Mouse (Mus musculus) bone marrow macrophage, adult 2 months (primary cell): ENCODE measurements around the gene Serping1.

ENCODE experiments used
- CTCF ChIP-seq: IDR thresholded peaks from 2 replicates; pipeline ENCODE4 v1.5.1; 2012; ENCODE audit warnings: low read depth, mild to moderate bottlenecking, low read length, moderate library complexity
- POLR2A ChIP-seq: IDR thresholded peaks from 2 replicates; pipeline ENCODE4 v1.6.1; 2012; ENCODE audit warnings: mild to moderate bottlenecking, low read depth, low read length, borderline replicate concordance

GRCm38 (mm10) chr2:84740608-84741333, 34.5 kb downstream of the Serping1 start:
- TF ChIP-seq POLR2A (no peak), CTCF (no peak)
